Mouse (Mus musculus) small intestine, adult 2 months (tissue): ENCODE results near the gene Ptcra.

Source experiments
- CTCF ChIP-seq: fragments of 200-500 bp; IDR thresholded peaks from 2 replicates; pipeline ENCODE4 v1.5.1; 2012; ENCODE audit warnings: low read depth, mild to moderate bottlenecking, control low read depth, inconsistent platforms, low read length, moderate library complexity, mixed read lengths; ENCODE audit not compliant: insufficient replicate concordance, insufficient read length; ENCODE audit errors: extremely low read depth
- POLR2A ChIP-seq: fragments of 200-500 bp; IDR thresholded peaks from 2 replicates; pipeline ENCODE4 v1.6.1; 2012; ENCODE audit warnings: low read depth, mild to moderate bottlenecking, control low read depth, inconsistent platforms, low read length, moderate library complexity

- no peak for TF ChIP-seq CTCF
- TF ChIP-seq POLR2A: no peak
Measured at GRCm38 (mm10) chr17:46781876-46782275, 18.4 kb upstream of the Ptcra start.
